Mouse (Mus musculus): Measurements from ENCODE around the gene Lss.

Lss gene

DNA sequence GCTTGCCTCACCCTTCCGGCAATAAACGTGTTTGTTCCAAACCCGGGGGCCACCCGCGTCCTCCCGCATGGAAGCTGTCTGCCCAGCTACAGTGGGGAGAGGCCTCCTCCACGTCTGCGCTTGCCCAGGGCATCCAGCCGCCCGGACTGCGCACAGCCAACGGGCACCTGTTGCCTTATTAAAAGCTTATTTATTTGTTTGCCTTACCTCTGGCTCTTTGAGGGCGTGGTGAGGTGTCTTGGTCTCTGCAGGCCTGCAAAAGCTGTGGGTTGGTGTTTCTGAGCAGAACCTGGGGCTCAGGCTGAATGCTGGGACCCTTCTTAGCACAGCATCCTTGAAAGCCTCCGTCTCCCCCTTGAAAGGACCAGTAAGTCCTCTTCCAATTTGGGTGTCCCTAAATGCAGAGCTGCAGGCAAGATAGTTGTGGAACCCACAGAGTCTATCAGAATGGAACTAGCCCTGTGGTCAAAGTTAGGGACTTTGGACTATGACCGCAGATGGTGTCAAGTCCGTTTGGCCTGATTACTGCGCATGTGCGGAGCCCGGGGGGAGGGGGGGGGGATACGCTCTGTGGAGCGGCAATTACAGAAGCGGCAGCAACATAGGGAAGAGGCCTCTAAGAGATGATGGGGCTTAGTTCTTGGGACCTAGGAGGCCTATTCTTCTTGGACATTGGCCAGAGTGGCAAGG, 38.8 kb downstream of the Lss start:
- no peak for DNase-seq

DNA sequence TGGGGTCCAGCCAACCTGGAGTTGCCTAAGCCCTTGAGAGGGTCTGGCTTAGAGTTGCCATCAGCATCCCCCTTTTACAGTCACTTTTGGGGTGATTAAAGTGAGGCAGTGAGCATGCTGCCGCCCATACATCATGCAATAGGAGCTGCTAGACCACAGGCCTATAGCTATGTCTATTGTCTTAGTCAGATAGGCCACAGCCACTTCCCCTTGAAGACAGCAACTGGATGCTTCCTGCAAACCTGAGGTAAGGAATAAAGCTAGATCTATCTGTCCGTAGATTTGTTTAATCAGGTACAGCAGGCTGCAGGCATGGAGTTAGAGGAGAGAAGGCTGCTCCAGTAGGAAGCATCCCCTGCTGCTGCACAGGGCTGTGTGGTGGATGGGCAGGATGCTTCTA, 39.7 kb downstream of the Lss start:
- no peak for DNase-seq

GRCm38 (mm10) chr10:76572151-76572550, 40.8 kb downstream of the Lss start:
- no peak for DNase-seq

GRCm38 (mm10) chr10:76575374-76575773, 44.0 kb downstream of the Lss start, which contains the start of gene Ftcd:
TSS of gene Ftcd (plus strand) at chr10:76575648.
- peak; percentile 35 for DNase-seq

GRCm38 (mm10) chr10:76576920-76577319, 45.5 kb downstream of the Lss start:
- peak; percentile 61 for DNase-seq

DNA sequence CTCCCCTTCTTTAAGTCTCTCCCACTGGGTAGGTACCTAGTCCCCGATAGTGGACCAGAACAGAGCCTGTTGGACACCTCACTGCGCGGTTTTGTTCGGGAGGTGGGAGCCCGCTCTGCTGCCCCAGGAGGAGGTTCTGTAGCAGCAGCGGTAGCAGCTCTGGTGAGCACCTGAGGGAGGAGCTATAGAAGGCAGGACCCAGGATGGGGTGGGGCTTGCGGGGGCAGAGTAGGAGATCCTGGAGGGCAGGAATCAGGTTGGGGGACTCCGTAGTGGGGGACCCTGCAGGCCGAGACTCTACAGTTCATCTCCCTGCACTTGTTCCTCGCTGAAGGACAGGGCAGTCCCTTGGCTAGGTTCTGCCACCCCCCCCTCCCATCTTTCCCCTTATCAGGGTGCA, 52.8 kb downstream of the Lss start:
- DNase-seq = no peak

DNA sequence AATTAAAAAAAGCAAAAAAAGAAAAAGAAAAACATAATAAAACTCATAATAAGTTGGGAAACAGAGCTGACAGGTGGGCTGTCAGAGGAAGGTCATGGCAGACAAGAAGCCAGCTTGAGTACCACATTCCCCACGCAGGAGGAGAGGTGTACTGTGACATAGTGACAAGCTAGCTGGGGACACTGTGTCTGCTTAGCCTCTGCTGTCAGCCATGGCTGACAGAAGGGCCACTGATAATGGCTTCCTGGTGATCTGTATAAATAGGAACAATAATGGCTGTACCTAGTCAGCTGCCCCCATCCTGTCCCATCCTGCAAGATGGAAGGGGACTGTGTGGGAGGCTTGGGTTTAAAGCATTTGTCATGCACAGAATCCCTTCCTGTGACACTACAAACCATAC, 54.8 kb downstream of the Lss start:
- no peak for DNase-seq

DNA sequence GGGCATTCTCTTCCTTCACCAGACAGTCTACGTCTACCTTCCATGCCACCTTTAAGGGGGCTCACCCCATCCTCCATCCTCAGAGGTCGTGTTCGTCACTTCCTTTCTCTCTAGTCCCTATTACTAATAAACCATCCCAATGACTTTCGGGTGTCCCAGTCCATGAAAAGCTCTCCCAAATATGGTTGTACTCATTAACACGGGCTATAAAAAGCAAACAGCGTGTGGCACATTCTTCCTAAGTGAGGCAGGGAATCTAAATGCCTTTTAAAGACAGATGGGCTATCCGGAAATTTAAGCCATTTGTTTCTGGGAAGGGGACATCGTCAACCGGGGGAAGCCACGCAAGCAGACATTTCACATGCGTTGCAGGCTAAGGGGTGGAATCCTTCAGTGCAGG, 58.8 kb downstream of the Lss start:
- DNase-seq = no peak

DNA sequence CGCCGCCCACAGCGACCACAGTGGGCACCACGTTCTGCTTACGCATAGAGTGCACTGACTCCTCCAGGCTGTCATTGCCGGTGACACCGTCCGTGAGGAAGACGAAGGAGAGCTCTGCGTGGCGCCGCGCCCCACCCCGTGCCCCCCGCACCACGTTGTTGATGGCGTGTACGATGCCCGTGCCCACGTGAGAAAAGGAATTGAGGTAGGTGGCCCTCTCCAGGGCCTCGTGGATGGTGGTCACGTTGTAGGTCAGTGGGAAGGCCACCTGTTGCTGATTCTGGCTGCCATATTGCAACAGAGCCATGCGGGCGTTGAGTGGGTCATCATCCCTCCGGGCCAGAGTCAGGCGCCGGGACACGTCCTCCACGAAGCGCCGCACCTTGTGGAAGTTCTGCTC, 65.0 kb downstream of the Lss start:
- no peak for DNase-seq

DNA sequence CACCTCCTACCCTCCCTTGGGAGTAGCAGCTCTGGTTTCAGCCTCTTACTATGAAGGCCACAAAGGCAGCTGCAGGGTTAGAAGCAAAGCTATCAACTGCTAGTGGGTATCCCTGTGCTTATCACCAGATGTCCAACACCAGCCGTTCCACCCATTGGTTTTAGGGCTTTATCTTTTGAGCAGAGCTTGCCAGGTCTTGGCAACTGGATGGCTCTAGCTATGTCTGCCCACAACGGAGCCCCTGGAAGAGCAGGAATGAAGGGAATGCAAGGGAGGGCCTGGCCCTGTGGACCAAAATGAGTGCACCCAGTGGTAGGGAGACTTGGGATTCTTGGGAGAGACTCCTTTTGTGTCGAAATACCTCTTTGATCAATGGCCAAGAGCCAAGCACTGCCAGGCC, 71.3 kb downstream of the Lss start:
- no peak for DNase-seq

Measured in liver (tissue).